Mouse (Mus musculus) urinary bladder, adult 2 months (tissue): Measurements from ENCODE around the gene 3110082I17Rik. TPM values are rescaled to one million over a fixed set of nuclear protein-coding genes. Genes with fewer than 3 reads are reported as not detected.
"Not testable (repeated sequence)": the region's sequence is repeated elsewhere in the genome, so short reads cannot be mapped to it uniquely, and the experiment has no call there.

Experiments
- DNase-seq: peaks from one replicate; pipeline ENCODE4 v3.0.0; 2022; ENCODE audit warnings: low spot score
- polyA plus RNA-seq: library from polyadenylated mRNA; depleted of rRNA; stranded (reverse); fragments of >200 nt; gene quantifications from 2 replicates; pipeline ENCODE4 v1.2.3, GENCODE M21; 2012

Gene 3110082I17Rik
- polyA plus RNA-seq, 1 experiment, result 13.9 TPM

- no peak for DNase-seq
Measured at GRCm38 (mm10) chr5:139353496-139353895, 106.8 kb downstream of the 3110082I17Rik start.

GRCm38 (mm10) chr5:139352317-139352716 is 108.0 kb downstream of the 3110082I17Rik start, which contains the start of gene Cyp2w1:
Gene Cyp2w1 (plus strand): TSS chr5:139352617.
- no peak for DNase-seq

GRCm38 (mm10) chr5:139351628-139352027 is 108.7 kb downstream of the 3110082I17Rik start:
- no peak for DNase-seq

GRCm38 (mm10) chr5:139351134-139351533 is 109.2 kb downstream of the 3110082I17Rik start, which contains the start of gene Cox19:
Gene Cox19 (minus strand): TSS chr5:139351418.
- DNase-seq, result no peak

GRCm38 (mm10) chr5:139349713-139350112 is 110.6 kb downstream of the 3110082I17Rik start:
- no peak for DNase-seq

- no peak for DNase-seq
Measured at GRCm38 (mm10) chr5:139347225-139347624, 113.1 kb downstream of the 3110082I17Rik start.

GRCm38 (mm10) chr5:139345364-139345714 is 115.0 kb downstream of the 3110082I17Rik start:
- no peak for DNase-seq

- peak; percentile 81 for DNase-seq
Measured at GRCm38 (mm10) chr5:139344687-139345363, 115.5 kb downstream of the 3110082I17Rik start.

- peak; percentile 50 for DNase-seq
Measured at GRCm38 (mm10) chr5:139344021-139344686, 116.2 kb downstream of the 3110082I17Rik start.

- DNase-seq, result no peak
Measured at GRCm38 (mm10) chr5:139338891-139339290, 121.4 kb downstream of the 3110082I17Rik start.

GRCm38 (mm10) chr5:139338403-139338802 is 121.9 kb downstream of the 3110082I17Rik start:
- DNase-seq, result no peak

GRCm38 (mm10) chr5:139337826-139338370 is 122.4 kb downstream of the 3110082I17Rik start:
- DNase-seq, result no peak

- DNase-seq, result no peak
Measured at GRCm38 (mm10) chr5:139335634-139336033, 124.7 kb downstream of the 3110082I17Rik start.

- DNase-seq, result not testable (repeated sequence)
Measured at GRCm38 (mm10) chr5:139334394-139334793, 125.9 kb downstream of the 3110082I17Rik start.

- DNase-seq, result no peak
Measured at GRCm38 (mm10) chr5:139333301-139334013, 126.9 kb downstream of the 3110082I17Rik start.

- DNase-seq, result no peak
Measured at GRCm38 (mm10) chr5:139332590-139333272, 127.6 kb downstream of the 3110082I17Rik start.

- peak; percentile 71 for DNase-seq
Measured at GRCm38 (mm10) chr5:139331742-139332141, 128.6 kb downstream of the 3110082I17Rik start.

- no peak for DNase-seq
Measured at GRCm38 (mm10) chr5:139330766-139331165, 129.6 kb downstream of the 3110082I17Rik start.

- no peak for DNase-seq
Measured at GRCm38 (mm10) chr5:139327634-139328020, 132.7 kb downstream of the 3110082I17Rik start.

- no peak for DNase-seq
Measured at GRCm38 (mm10) chr5:139326986-139327633, 133.2 kb downstream of the 3110082I17Rik start.

- no peak for DNase-seq
Measured at GRCm38 (mm10) chr5:139326111-139326696, 134.1 kb downstream of the 3110082I17Rik start.
